Mouse (Mus musculus) CH12.LX (cell line): Measurements from ENCODE around the gene Znrd1as.

ENCODE experiments used
- KAT2A ChIP-seq: IDR thresholded peaks from 2 replicates; pipeline ENCODE4 v1.6.1; 2012; ENCODE audit warnings: low read length, improper control_type of control experiment, inconsistent platforms; ENCODE audit not compliant: insufficient replicate concordance
- MEF2A ChIP-seq: IDR thresholded peaks from 2 replicates; pipeline ENCODE4 v1.6.1; 2014; ENCODE audit warnings: low read depth, mild to moderate bottlenecking, inconsistent platforms, low read length, improper control_type of control experiment, borderline replicate concordance
- POLR2A ChIP-seq: IDR thresholded peaks from 2 replicates; pipeline ENCODE4 v1.6.1; 2011; ENCODE audit warnings: low read depth, mild to moderate bottlenecking, improper control_type of control experiment, low read length

GRCm38 (mm10) chr17:36998477-36998876 is 40.1 kb downstream of the Znrd1as start:
- TF ChIP-seq POLR2A (no peak), MEF2A (no peak), KAT2A (no peak)
